Mouse (Mus musculus): ENCODE data around the gene Cdkn2aipnl.

The Cdkn2aipnl gene

DNA sequence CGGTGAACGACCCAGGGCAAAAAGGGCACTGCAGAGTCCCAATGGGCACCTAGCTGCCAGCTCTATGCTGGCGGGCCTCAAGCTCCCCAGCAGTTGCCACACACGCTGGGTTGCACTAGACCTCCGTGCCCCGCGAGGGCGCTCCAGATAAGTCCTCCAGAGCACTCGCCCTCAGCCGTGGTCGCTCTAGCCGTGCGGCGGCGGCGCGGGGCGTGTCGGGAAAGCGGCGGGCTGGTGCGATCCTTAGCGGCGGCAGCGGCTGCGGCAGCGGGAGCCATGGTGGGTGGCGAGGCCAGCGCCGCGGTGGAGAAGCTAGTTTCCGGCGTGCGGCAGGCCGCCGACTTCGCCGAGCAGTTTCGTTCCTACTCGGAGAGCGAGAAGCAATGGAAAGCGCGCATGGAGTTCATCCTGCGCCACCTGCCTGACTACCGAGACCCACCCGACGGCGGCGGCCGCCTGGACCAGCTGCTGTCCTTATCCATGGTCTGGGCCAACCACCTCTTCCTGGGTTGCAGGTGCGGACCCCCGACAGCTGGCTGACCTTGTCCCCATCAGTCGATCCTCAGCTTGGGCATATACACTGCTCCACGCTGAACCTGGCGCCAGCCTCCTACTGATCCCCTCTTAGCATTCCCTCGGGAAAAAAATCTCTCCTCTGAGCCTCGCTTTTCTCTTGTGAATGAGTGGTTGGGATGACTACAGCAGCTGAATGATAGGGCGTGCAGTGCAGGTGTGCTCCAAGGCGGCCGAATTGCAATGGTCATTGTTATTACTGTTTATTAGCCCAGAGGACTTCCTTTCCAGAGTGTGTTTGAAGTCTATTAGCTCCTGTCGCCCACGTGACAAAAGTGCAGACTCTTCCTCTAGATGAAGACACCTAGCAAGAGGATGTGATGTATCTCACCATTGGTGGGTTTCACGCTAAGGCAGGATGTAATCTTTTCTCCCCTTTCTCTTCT, at the start of gene Cdkn2aipnl:
Gene Cdkn2aipnl, plus strand, starts transcription at position 219 of the 959 bp plus-strand sequence.
- peak; percentile 83 to 95 for DNase-seq (ENCODE audit: low spot score in 2 of 2)

DNA sequence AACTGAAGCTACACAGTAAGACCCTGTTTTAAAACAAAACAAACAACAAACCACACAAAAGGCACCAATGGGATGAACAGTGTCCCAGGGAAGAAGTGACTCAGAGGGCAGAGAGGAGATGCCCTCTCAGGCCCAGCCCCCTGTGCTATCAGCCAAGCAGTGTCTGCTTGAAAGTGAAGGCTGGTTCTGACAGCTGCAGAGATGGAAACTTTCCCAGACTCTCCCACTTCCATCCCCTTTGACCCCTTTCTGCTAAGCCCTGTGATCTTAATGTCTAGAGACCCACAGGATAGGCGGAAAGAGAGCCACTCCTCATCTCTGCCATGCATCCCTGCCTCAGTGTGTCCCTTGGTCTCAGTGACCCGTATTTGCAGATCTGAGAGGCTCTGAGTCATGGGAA, 49.5 kb upstream of the Cdkn2aipnl start:
- DNase-seq (ENCODE audit: low spot score in 2 of 2), result no peak

DNA sequence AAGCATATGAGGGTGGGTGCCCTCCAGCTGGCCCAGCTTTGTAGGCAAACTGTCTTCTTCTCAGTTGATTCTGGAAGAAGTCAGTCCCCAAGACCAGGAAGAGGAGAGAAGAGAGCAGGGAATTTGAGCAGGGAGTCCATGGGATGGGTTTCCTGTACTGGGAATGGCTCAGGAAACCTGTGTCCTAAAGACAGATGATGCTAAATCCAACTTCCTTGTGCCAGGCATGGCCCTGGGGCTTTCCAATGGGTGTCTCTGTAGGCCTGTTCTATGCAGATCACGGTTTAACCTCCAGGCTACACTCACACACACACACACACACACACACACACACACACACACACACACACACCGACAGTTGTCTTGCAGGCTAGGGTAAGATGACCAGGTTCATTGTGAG, 48.9 kb upstream of the Cdkn2aipnl start:
- DNase-seq (ENCODE audit: low spot score in 2 of 2), result no peak

DNA sequence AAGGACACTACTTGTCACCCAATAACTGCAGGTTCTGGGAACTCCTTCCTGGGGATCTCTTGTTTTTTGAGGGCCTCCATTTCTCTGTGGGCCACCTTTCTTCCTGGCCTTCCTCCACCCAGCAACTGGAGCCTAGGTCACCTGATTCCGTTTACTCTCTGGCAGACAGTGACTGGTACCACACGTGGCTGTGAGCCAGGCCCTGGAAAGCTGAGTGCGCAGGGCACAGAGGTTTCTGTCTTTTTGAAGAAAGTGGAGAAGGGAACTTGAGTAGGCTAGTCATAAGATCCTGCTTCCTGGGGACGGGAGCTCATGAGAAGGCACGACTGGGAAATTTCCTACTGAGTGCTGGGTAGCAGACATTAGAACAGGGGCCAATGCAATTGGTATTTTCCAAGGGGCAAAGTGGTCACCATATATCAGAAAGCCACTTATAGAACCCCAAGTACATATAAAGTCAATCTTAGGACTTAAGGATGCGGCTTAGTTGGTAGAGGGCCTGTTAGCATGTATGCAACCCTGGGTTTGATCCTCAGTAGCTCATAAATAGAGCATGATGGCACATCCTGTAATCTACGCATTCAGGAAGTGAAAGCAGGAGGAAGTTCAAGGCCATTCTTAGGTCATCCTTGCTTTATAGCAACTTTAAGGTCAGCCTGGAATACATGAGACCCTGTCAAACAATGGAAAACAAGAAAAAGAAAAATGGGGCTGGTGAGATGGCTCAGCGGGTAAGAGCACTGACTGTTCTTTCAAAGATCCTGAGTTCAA, 45.9 kb upstream of the Cdkn2aipnl start:
- no peak for DNase-seq (ENCODE audit: low spot score in 2 of 2)

DNA sequence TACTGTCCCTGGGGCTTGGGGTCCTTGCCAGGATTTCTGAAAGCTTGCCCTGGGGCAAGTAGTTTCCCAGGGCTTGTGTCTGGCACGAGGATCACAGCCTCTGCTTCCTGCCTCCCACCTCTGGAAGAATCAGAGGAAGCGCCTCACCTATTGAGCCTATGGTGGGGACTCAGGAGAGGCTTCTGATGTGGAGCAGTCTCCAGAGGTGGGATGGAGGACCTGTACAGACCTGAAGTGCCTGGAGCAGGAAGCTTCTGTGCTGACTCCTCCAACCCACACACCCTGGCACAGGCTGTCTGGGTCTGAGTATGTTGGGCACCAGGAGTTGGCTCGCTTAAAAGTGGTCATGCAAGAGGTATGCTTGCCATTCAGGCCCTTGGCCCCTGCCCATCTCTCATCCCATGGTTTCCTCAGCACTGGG, 45.0 kb upstream of the Cdkn2aipnl start:
- no peak for DNase-seq (ENCODE audit: low spot score in 2 of 2)

DNA sequence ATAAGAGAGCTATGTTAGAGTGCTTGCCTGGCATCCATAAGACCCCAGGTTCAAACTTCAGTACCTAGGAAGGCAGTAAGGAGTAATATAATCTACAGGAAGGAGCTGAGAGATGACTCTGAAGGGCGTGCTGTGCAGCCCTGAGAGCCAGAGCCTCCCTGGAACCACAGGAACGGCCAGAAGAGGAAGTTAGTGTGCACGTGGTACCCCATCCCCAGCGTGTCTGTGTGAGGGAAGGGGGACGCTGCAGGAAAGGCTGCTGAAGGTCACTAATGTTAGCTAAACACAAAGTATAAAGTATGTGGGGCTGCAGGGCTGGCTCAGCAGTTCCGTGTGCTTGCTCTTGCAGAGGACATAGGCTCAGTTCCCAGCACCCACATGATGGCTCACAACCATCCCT, 41.9 kb upstream of the Cdkn2aipnl start:
- no peak for DNase-seq (ENCODE audit: low spot score in 2 of 2)

DNA sequence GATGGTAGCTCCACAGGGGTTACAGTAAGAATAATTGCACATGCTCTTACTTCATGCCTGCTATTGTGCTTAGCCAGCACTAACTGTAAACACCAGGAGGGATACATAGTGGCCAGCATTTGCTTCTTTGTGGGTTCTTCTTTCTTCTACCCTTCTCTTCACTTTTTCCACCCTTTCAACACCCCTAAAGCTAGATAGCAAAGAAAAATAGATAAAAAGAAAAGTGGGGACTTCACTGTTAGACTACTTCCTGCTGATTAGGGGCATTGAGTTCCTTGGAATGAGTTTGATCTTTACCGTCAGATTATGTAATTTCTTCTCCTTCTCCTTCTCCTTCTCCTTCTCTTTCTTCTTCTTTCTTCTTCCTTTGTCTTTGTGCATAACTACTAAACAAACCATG, 41.1 kb upstream of the Cdkn2aipnl start:
- no peak for DNase-seq (ENCODE audit: low spot score in 2 of 2)

DNA sequence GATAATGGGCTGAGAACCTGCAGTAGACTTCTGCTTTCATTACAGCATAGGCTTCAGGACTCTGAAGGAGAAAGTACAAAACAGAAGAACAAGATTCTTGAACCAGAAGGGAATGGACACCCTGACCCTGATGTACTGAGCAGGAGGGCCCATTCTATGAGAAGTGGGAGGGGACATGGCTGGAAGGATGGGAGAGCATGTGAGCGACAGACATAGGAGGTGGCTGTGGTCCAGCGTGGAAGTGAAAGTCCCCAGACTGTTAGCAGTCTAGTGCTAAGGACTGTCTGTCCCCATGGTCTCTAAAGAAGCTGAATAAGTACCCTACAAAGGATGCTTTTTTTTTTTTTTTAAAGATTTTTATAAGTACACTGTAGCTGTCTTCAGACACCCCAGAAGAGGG, 40.4 kb upstream of the Cdkn2aipnl start:
- DNase-seq (ENCODE audit: low spot score in 2 of 2), result no peak

DNA sequence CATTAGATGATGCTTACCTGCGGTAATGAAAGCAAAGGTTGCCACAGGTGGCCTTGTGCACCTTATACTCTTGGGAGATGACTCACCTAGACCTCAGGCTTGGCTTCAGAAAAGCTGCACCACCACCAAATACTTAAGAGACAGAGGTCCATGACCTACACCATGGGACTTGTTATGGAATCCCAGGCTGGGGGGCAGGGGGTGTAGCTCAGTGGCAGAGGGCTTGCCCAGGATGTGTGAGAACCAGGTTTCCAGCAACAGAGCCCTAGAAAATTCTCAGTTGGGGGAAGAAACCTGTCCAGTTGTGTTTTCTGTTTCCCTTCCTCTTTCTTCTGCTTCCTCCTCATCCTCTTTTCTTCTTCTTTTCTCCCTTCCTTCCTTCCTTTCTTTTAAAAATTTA, 36.3 kb upstream of the Cdkn2aipnl start:
- no peak for DNase-seq (ENCODE audit: low spot score in 2 of 2)

DNA sequence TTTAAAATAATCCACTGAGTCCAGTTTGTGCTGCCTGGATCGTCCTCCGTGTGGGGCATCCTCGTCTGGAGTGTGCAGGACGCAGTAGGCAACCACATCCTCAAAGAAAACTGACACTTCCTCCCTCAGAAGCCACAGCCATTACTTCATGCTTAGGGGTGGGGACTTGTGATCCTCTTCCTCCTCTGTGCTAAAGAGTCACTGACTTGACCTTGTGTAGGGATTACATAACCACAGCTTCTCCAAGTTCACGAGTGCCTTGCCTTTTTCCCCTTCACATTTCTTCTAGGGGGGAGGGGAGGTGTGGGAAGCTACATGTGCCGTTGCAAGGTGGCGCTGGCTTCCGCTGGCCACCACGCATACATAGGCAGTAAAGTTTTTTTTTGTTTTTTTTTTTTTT, 35.7 kb upstream of the Cdkn2aipnl start:
- DNase-seq (ENCODE audit: low spot score in 2 of 2), result no peak

DNA sequence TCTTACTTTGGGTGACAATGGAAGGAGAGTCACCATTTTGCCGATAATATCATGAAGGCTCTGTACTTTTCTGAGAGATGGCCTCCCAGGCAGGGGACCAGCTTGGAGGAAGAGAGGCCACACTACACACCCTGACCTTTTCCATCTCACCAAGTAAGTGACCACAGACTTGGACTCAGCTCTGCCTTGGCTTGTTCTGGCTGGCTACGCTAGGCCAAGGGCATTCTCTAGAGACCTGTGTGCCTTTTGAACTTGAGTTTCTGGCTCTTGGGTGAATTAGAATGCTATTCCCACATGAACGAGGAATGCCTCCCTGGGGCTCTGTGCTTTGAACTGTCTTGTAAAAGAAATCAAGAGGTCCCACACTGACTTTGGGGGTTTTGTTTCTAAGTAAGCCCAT, 33.2 kb upstream of the Cdkn2aipnl start:
- no peak for DNase-seq (ENCODE audit: low spot score in 2 of 2)

DNA sequence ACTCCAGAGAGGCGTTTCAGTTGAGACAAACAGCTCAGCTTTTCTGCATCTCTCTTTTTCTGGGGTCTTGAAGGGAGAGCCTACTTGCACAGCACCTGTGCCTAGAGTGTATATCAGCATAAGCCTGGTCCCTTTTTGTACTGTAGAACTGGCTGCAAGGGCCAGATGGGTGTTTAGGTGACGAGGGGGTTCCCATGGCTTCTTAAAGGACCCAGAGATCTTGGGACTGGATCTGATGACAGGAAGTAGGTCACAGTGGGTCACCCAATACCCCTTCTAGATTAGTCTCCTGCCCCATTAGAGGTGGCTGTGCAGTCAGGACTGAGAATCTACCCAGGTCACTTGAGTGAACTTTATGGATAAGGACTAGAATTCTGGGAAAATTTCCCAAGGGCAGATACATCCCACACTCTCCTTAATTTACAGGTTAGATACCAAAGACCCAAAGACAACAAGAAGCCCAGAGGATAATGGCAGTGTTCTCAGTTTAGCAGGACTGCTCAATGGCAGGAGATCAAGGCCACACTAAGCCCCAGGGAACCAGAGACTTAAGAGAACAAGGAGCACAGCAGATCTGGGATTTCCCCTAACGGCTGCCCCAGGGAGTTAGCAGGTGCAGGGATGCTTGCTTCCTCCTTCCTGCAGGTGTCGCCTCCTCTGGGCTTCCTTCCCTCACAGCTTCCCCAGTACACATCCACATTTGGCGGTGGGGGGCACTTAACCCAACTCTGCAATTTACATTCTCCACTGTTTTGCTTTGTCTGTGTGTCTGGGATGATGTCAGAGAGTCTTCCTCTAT, 31.6 kb upstream of the Cdkn2aipnl start:
- DNase-seq (ENCODE audit: low spot score in 2 of 2), result no peak

DNA sequence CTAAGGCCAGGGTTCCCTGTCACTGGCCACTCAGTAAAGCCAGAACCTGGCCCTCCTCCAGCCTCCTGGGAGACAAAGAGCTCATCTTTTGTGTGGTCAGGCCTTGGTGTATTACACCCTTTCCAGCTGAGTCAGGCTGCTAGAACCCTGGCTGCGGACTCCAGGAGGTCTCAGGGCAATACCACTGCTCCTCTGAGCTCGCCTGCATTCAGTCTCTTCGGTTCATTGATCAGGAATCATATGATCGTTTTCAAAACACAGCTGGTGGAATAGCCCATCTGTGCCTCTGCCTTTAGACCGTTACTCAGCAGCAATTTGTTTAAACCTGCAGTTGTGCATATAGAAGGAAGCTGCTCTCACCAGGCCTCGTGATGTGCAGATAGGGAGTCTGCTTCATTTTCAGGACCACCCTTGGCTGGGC, 30.1 kb upstream of the Cdkn2aipnl start:
- DNase-seq (ENCODE audit: low spot score in 2 of 2), result no peak

DNA sequence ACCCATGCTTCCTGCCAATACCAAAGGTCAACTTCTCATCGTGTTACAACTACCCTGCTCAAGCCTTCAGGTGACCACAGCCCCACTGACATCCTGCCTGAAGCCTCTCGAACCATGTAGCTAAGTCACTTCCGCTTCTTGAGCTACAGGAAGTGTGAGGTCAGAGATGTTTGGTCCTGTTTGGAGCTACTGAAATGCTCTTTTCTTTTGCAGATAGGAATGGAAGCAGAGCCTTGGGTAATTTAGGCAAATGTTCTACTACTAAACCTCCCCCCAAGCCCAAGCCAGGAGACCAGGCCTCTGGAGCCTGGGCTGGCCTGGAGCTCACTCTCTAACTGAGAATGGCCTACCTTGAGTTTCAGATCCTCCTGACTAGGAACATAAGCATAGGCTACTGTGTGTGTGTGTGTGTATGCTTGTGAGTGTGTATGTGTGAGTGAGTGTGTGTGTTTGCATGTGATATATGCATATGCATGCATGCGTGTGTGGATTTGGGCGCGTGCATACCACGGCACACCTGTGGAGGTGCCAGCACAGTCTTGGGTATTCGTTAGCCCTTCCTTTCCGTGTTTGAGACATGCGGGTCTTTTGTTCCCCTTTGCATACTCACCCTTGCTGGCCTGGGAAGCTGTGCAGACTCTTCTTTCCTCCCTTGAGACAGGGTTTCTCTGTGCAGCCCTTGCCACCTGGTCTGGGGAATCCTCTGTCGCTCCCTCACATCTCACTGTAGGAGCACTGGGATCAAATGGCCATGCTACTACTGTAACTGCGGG, 28.5 kb upstream of the Cdkn2aipnl start:
- no peak for DNase-seq (ENCODE audit: low spot score in 2 of 2)

DNA sequence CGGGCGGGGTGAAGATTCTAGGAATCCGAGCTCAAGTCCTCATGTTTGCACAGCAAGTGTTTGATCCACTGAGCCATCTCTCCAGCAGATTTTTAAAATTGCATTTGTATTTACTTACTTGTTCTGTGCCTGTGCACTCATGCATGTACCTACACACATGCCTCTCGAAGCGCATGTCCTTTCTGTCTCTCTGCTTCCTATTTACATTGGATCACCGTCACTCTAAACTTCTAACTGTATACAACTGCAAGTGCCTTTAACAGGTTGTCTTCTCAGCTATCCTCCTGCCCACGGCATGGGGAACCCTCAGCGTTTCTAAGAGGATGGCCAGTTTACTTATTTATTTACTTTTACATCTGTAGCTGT, 27.9 kb upstream of the Cdkn2aipnl start:
- DNase-seq (ENCODE audit: low spot score in 2 of 2), result no peak

DNA sequence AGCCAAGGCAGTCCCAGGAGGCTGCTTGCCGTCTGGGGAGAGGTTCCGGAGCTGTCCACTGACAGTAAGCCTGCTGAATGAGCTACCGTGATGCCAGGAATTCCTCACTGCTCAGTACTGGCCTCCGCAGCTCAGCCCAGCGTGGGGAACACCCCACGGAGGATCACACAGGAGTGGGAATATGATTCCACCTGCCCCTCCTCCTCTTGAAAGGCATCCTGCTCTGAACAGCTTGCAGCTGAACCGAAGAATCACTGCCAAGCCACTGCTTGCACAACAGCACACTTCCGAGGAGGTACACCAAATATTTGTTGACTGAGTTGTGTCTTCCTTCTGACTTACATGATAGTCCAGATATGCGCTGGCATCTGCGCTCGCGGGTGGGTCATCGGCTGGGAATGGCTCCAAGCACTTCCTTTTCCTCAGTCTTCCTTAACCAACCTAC, 26.9 kb upstream of the Cdkn2aipnl start:
- DNase-seq (ENCODE audit: low spot score in 2 of 2), result no peak

DNA sequence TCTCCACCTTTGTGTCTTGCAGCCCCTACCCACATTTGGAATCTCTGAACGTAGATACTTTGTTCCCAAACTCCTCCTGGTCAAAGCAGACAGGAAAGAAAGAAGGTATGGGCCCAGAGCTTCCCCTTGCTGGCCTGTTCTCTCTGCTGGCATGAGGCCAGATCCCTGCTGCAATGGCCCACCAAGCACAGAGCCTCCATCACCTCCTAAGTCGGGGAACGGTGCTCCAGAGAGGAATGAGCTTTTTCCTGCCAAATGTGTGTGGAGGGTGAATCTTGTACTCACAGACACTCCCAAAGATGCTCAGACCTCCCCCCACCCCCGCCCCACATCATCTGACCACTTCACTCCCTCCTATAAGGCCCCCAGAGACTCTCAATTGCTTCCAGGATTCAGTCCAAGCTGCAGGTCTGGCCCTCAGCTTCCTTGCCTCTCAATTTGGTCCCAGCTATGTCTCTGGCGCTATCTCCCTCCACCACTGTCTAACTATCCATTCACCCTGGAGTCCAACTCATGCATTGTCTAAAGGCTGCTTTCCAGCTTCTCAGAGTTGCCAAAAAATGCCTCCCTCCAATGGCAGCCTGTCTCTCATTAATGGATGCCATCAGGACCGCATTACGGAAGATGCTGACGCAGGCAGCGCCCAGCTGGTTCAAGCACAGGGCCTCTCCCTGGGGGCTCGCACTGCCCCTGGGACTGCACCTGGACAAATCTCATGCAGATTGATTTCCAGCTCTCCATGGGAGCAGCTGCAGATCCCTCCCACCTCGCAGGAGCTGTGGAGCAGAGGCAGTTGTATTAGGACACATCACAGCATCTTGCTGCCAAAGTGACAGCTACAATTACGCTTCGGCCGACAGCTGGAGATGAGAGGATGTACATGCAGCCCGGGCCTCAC, 24.6 kb upstream of the Cdkn2aipnl start:
- peak; percentile 10 to 41 for DNase-seq (ENCODE audit: low spot score in 2 of 2)

DNA sequence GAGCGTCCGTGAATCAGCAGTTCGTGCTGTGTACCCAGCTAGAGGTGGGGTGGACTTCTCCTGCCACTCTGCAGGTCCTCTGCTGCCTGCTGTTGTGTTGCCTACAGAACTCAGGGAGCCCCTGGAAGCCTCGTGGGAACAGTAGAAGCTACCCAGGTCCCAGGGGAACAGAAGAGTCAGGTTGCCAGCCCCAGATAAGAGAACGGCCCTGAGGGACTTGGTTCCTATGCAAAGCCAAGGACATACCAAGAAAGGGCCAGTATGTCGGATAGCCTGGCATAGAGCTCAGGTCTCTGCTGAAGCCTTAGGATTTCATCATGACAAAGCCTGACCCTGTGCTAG, 24.0 kb upstream of the Cdkn2aipnl start:
- no peak for DNase-seq (ENCODE audit: low spot score in 2 of 2)

DNA sequence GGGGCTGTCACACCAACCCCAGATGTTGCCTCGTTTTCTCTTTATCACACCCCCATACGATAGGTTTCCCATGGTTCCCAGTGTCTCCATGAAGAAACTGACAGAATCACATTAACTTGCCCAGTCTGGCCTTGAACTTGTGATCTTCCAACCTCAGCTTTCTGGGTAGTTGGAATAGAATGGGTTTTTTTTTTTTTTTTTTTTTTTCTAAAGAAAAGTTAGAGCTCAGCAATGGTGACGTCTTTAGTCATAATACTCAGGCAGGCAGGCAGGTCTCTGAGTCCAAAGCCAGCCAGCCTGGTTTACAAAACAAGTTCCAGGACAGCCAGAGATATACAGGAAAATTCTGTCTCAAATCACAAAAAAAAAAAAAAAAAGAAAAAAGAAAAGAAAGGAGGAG, 23.2 kb upstream of the Cdkn2aipnl start:
- no peak for DNase-seq (ENCODE audit: low spot score in 2 of 2)

DNA sequence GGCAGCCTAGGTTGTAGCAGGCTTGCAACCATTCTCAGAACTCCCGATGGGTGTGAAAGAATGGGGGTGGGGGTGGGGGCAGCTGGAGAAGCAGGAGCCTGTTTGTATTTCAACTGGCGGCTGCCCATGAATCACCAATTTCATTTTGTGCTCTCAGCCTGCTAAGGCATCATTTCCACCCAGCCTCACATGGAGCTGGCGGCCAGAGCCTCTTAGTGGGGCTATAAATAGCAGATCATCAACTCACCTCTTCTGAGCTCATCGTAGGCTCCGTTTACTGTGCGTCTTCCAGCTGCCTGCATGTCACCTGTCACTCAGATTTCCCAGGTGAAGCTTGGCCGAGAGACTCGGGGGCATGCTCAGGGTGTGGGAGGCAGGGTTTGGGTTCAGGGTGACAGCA, 21.9 kb upstream of the Cdkn2aipnl start:
- DNase-seq (ENCODE audit: low spot score in 2 of 2), result peak in 1 of 2 experiments; percentile 22
